In the genomic region with DNA sequence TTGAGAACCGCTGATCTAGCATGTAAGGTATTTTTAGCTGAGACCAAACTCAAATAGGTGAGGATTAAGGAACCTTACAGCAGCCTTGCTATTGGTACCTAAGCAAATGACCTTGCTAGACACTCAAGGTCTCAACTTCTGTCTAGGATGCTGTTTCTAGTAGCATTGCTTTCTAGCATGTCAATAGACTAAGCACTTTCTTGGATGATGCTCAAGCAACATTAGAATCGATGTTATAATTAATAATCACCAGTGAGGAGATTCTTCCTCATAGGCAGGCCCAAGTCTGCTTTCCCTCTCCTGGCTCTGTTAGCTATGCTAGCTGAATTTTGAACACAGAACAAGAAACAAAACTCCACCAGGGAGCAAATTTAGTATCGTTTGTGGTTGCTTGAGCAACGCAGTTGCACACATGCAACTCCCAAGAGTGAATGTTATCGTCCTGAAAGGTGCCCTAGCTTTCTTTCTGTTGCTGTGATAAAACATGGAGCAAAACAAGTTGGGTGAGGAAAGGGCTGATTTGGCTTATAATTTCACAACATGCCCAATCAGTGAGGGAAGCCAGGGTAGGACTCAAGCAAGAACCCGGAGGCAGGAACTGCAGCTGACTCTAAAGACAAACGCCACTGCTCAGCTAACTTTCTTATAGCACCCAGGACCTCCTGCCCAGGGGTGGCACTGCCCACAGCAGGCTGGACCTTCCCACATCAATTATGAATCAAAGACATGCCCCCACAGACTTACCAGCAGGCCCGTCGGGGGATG, we compare ENCODE assay signal across 20 mouse cellular contexts. TPM values are rescaled to one million over a fixed set of nuclear protein-coding genes. Genes with fewer than 3 reads are reported as not detected.
DNase-seq lines count a peak whose midpoint lies in the region; ATAC-seq and TF ChIP-seq lines count a peak whose summit lies in the region.
"Had no signal": no experiment of that assay in that cellular context is flagged by ENCODE, and none has a peak within 500 bp of the region (broad histone marks: within the 10 kb centered on the region; RNA-seq: fewer than 3 reads in every experiment).

No protein-coding gene starts in this region.

- H3K9me3 ChIP-seq in G1E (replicated peaks), result no peaks in the 10 kb centered on the region
- no peaks in the 10 kb centered on the region for H3K9me3 ChIP-seq in embryonic facial prominence, embryonic 10.5 days
- no peaks in the 10 kb centered on the region for H3K9me3 ChIP-seq in hindbrain, postnatal 0 days (ENCODE audit: low read length)
- H3K9me3 ChIP-seq: embryonic facial prominence, embryonic 12.5 days; forebrain, embryonic 12.5 days had no signal

- no peak overlapping the region for H3K27ac ChIP-seq in embryonic facial prominence, embryonic 10.5 days (replicated peaks)
- H3K27ac ChIP-seq in hindbrain, postnatal 0 days, result no peak overlapping the region
- H3K27ac ChIP-seq: embryonic facial prominence, embryonic 12.5 days; forebrain, embryonic 12.5 days; left cerebral cortex, adult 2 months had no signal

- TF ChIP-seq CTCF in G1E (IDR thresholded peaks at IDR 0.05; ENCODE audit: low read depth, low read length), result no peak
- no peak for TF ChIP-seq CTCF in hindbrain, postnatal 0 days (IDR thresholded peaks at IDR 0.05; ENCODE audit: low read depth)

- no peaks in the 10 kb centered on the region for H3K27me3 ChIP-seq in G1E (ENCODE audit: insufficient read depth, low read length)
- H3K27me3 ChIP-seq in embryonic facial prominence, embryonic 10.5 days (replicated peaks; ENCODE audit: low read depth, poor library complexity, severe bottlenecking), result no peaks in the 10 kb centered on the region
- no peaks in the 10 kb centered on the region for H3K27me3 ChIP-seq in hindbrain, postnatal 0 days (ENCODE audit: insufficient read depth, low read length)
- H3K27me3 ChIP-seq: embryonic facial prominence, embryonic 12.5 days; forebrain, embryonic 12.5 days had no signal

- no peak overlapping the region for H3K4me2 ChIP-seq in hindbrain, postnatal 0 days (ENCODE audit: low read depth, low read length)
- H3K4me2 ChIP-seq: embryonic facial prominence, embryonic 12.5 days; forebrain, embryonic 12.5 days; midbrain, embryonic 11.5 days had no signal

- peaks cover 58% of the 10 kb centered on the region for H3K4me1 ChIP-seq in G1E (ENCODE audit: insufficient read depth, low read depth, low read length)
- H3K4me1 ChIP-seq in embryonic facial prominence, embryonic 10.5 days, result no peaks in the 10 kb centered on the region
- H3K4me1 ChIP-seq in hindbrain, postnatal 0 days (ENCODE audit: insufficient read depth, low read length), result no peaks in the 10 kb centered on the region
- H3K4me1 ChIP-seq: embryonic facial prominence, embryonic 12.5 days; forebrain, embryonic 12.5 days had no signal

- no peaks in the 10 kb centered on the region for H3K36me3 ChIP-seq in G1E (replicated peaks)
- no peaks in the 10 kb centered on the region for H3K36me3 ChIP-seq in embryonic facial prominence, embryonic 10.5 days (replicated peaks)
- no peaks in the 10 kb centered on the region for H3K36me3 ChIP-seq in hindbrain, postnatal 0 days (ENCODE audit: insufficient read depth, low read length)
- H3K36me3 ChIP-seq: embryonic facial prominence, embryonic 12.5 days; forebrain, embryonic 12.5 days had no signal

- WGBS in embryonic facial prominence, embryonic 10.5 days, result 88% methylated on average over 9 of the region's 9 CpGs
- WGBS in hindbrain, postnatal 0 days, result 85% methylated on average over 9 of the region's 9 CpGs

- H3K4me3 ChIP-seq in G1E (ENCODE audit: low read depth, low read length), result peak overlapping the region; percentile 65; the same call in 1 of the 2 replicates
- H3K4me3 ChIP-seq in embryonic facial prominence, embryonic 10.5 days, result no peak overlapping the region
- no peak overlapping the region for H3K4me3 ChIP-seq in hindbrain, postnatal 0 days (ENCODE audit: low read length)
- H3K4me3 ChIP-seq: embryonic facial prominence, embryonic 12.5 days; forebrain, embryonic 12.5 days; left cerebral cortex, adult 2 months had no signal

- H3K9ac ChIP-seq in hindbrain, postnatal 0 days (replicated peaks; ENCODE audit: low read length), result no peak overlapping the region
- H3K9ac ChIP-seq: embryonic facial prominence, embryonic 12.5 days; forebrain, embryonic 12.5 days had no signal

- no peak for ATAC-seq in G1E (ENCODE audit: extremely low read depth, insufficient number of reproducible peaks, low FRiP score, poor library complexity, severe bottlenecking)
- peak; percentile 55 for ATAC-seq in megakaryocyte progenitor cell, adult 5-6 weeks (replicated peaks; ENCODE audit: poor library complexity)
- no peak for ATAC-seq in hindbrain, postnatal 0 days

- DNase-seq in CD4-positive, CD25-positive, alpha-beta regulatory T cell, adult 2 months (ENCODE audit: low read depth, low spot score), result peak; percentile 12
- DNase-seq in G1E (ENCODE audit: low spot score), result no peak
- DNase-seq in induced T-regulatory cell, adult 2 months (ENCODE audit: low read depth), result peak; percentile 69
- DNase-seq in embryonic facial prominence, embryonic 10.5 days (ENCODE audit: low spot score), result no peak
- DNase-seq in hindbrain, postnatal 0 days (ENCODE audit: low spot score), result no peak
- DNase-seq in cerebellum, postnatal 36 days, result no peak
- DNase-seq: cerebellum, adult 9-10 months had no signal

RNA-seq across cellular contexts. Expression of gene Glipr1, which starts 0.5 kb away (rescaled TPM):
- total RNA-seq in G1E (2014; fragmentation: Nextera tagmentation) (12.3 and 20.9 TPM in 2 replicates), G1E (2017) (2.4 and 2.5 TPM in 2 replicates)
- polyA plus RNA-seq in G1E (2012), result 0.43 and 0.46 TPM in 2 replicates
- 490 and 618 TPM in 2 replicates for total RNA-seq in megakaryocyte progenitor cell, adult 5-6 weeks (2015)
- 424 and 503 TPM in 2 replicates for total RNA-seq in megakaryocyte progenitor cell, adult 5-6 weeks (2017)
- 0.78 and 1.0 TPM in 2 replicates for polyA plus RNA-seq in embryonic facial prominence, embryonic 10.5 days (2016; fragmentation: Nextera tagmentation; extraction: Ambion mirVana)
- 0.36 TPM in 1 of 2 replicates, not detected in the other for total RNA-seq in hindbrain, postnatal 0 days (2014; rRNA removed)
- 0.75 and 1.00 TPM in 2 replicates for polyA plus RNA-seq in hindbrain, postnatal 0 days (2015; fragmentation: Nextera tagmentation; extraction: Ambion mirVana)

RNA-seq across cellular contexts. Expression of gene Krr1, which starts 29.5 kb away (rescaled TPM):
- 107 and 119 TPM in 2 replicates for total RNA-seq in G1E (2014; fragmentation: Nextera tagmentation)
- 49.6 and 52.8 TPM in 2 replicates for total RNA-seq in G1E (2017)
- polyA plus RNA-seq in G1E (2012), result 2.0 and 2.8 TPM in 2 replicates
- total RNA-seq in megakaryocyte progenitor cell, adult 5-6 weeks (2015), result 74.9 and 77.0 TPM in 2 replicates
- total RNA-seq in megakaryocyte progenitor cell, adult 5-6 weeks (2017), result 55.8 and 63.2 TPM in 2 replicates
- 54.6 and 56.5 TPM in 2 replicates for polyA plus RNA-seq in embryonic facial prominence, embryonic 10.5 days (2016; fragmentation: Nextera tagmentation; extraction: Ambion mirVana)
- 21.1 and 24.8 TPM in 2 replicates for total RNA-seq in hindbrain, postnatal 0 days (2014; rRNA removed)
- polyA plus RNA-seq in hindbrain, postnatal 0 days (2015; fragmentation: Nextera tagmentation; extraction: Ambion mirVana), result 24.9 and 28.8 TPM in 2 replicates

RNA-seq across cellular contexts. Expression of gene Glipr1l1, which starts 58.1 kb away (rescaled TPM):
- not detected in 2 replicates for total RNA-seq in G1E (2014; fragmentation: Nextera tagmentation)
- 0.16 TPM in 1 of 2 replicates, not detected in the other for total RNA-seq in G1E (2017)
- polyA plus RNA-seq in G1E (2012), result not detected in 2 replicates
- total RNA-seq in megakaryocyte progenitor cell, adult 5-6 weeks (2015), result not detected in 2 replicates
- not detected in 2 replicates for total RNA-seq in megakaryocyte progenitor cell, adult 5-6 weeks (2017)
- not detected in 2 replicates for polyA plus RNA-seq in embryonic facial prominence, embryonic 10.5 days (2016; fragmentation: Nextera tagmentation; extraction: Ambion mirVana)
- total RNA-seq in hindbrain, postnatal 0 days (2014; rRNA removed), result not detected in 2 replicates
- polyA plus RNA-seq in hindbrain, postnatal 0 days (2015; fragmentation: Nextera tagmentation; extraction: Ambion mirVana), result not detected in 2 replicates
- total RNA-seq: ES-E14; gastrocnemius, adult 18-20 months; heart, adult 8-10 months; heart, postnatal 25 days; left cerebral cortex, adult 2 months; liver, adult 2 months had no signal
- polyA plus RNA-seq: brain, embryonic 14.5 days; embryonic facial prominence, embryonic 12.5 days; intestine, embryonic 14.5 days; liver, adult 2 months; midbrain, embryonic 11.5 days; stomach, embryonic 14.5 days had no signal

Comparison
In these comparisons a context has a peak if more than half of its experiments do, and no peak if none do; other contexts are left out.
1. DNase-seq: peak in CD4-positive, CD25-positive, alpha-beta regulatory T cell, adult 2 months (single experiment) and induced T-regulatory cell, adult 2 months (single experiment); none in G1E (single experiment), embryonic facial prominence, embryonic 10.5 days (single experiment), hindbrain, postnatal 0 days (single experiment) and cerebellum, postnatal 36 days (0 of 2).
2. RNA of gene Glipr1, which starts 0.5 kb away (total RNA-seq): 424 to 618 TPM in megakaryocyte progenitor cell, adult 5-6 weeks; 2.4 to 20.9 TPM in G1E and 0.36 TPM in hindbrain, postnatal 0 days; every median in the first group is over 10 times any median in the second.